Mouse (Mus musculus) bone marrow, adult 2 months (tissue): ENCODE data around the gene Ilvbl.

Experiments
- CTCF ChIP-seq: fragments of 200-500 bp; IDR thresholded peaks from 2 replicates; pipeline ENCODE4 v1.5.1; 2011; ENCODE audit warnings: low read length, control low read depth; ENCODE audit not compliant: control insufficient read depth, insufficient read depth
- POLR2A ChIP-seq: fragments of 200-500 bp; IDR thresholded peaks from 2 replicates; pipeline ENCODE4 v1.6.1; 2011; ENCODE audit warnings: low read depth, mild to moderate bottlenecking, control low read depth, low read length, borderline replicate concordance; ENCODE audit not compliant: control insufficient read depth

- no peak for TF ChIP-seq CTCF
- no peak for TF ChIP-seq POLR2A
These were observed 10.8 kb downstream of the Ilvbl start for GRCm38 (mm10) chr10:78584996-78585395.
